Mouse (Mus musculus) ES-Bruce4 (cell line): ENCODE data around the gene Khdc1a. TPM values are rescaled to one million over a fixed set of nuclear protein-coding genes. Genes with fewer than 3 reads are reported as not detected.
"Not testable (repeated sequence)": the region's sequence is repeated elsewhere in the genome, so short reads cannot be mapped to it uniquely, and the experiment has no call there.

ENCODE experiments used
- H3K27ac ChIP-seq: 2 replicates; pipeline ENCODE4 v1.5.1; 2012; ENCODE audit warnings: low read length, inconsistent platforms; ENCODE audit not compliant: insufficient read depth
- H3K27me3 ChIP-seq: 2 replicates; pipeline ENCODE4 v1.6.1; 2012; ENCODE audit warnings: mild to moderate bottlenecking, low read length, inconsistent platforms; ENCODE audit not compliant: control insufficient read depth, poor library complexity, insufficient read depth, severe bottlenecking
- H3K36me3 ChIP-seq: 2 replicates; pipeline ENCODE4 v1.6.1; 2012; ENCODE audit warnings: inconsistent platforms, mild to moderate bottlenecking, low read length, moderate library complexity; ENCODE audit not compliant: control insufficient read depth, poor library complexity, insufficient read depth, severe bottlenecking
- H3K4me1 ChIP-seq: one replicate; pipeline ENCODE4 v1.8.1; 2011; ENCODE audit warnings: low read length; ENCODE audit not compliant: control insufficient read depth, insufficient read depth
- H3K4me3 ChIP-seq: 2 replicates; pipeline ENCODE4 v1.5.1; 2011; ENCODE audit warnings: low read depth, mild to moderate bottlenecking, low read length
- H3K9ac ChIP-seq: 2 replicates; pipeline ENCODE4 v1.6.1; 2012; ENCODE audit warnings: low read depth, mild to moderate bottlenecking, inconsistent platforms; ENCODE audit not compliant: poor library complexity, severe bottlenecking
- H3K9me3 ChIP-seq: replicated peaks from 2 replicates; pipeline ENCODE4 v1.6.1; 2012; ENCODE audit warnings: mild to moderate bottlenecking, low read length, inconsistent platforms; ENCODE audit not compliant: control insufficient read depth, poor library complexity, insufficient read depth, severe bottlenecking
- CTCF ChIP-seq: IDR thresholded peaks from one replicate; pipeline ENCODE4 v1.8.1; 2011; ENCODE audit warnings: low read depth, low read length
- EP300 ChIP-seq: IDR thresholded peaks from 2 replicates; pipeline ENCODE4 v1.6.1; 2011; ENCODE audit warnings: low read depth, low read length; ENCODE audit not compliant: insufficient read depth
- POLR2A ChIP-seq: IDR thresholded peaks from one replicate; pipeline ENCODE4 v1.8.1; 2011; ENCODE audit warnings: low read length; ENCODE audit not compliant: insufficient read depth
- polyA plus RNA-seq: library from polyadenylated mRNA; stranded (reverse); fragments of >200 nt; gene quantifications from 2 replicates; pipeline ENCODE4 v1.2.4, GENCODE M21; 2011; ENCODE audit warnings: low read depth; ENCODE audit not compliant: missing spikeins, insufficient read depth, insufficient read length

Gene Khdc1a
- polyA plus RNA-seq, 1 experiment, result not detected

GRCm38 (mm10) chr1:21344253-21344652 is 5.2 kb upstream of the Khdc1a start:
- no peak overlapping the region for H3K4me3 ChIP-seq
- H3K27ac ChIP-seq, result no peak overlapping the region
- H3K4me1 ChIP-seq, result no peaks in the 10 kb centered on the region
- peaks cover 2% of the 10 kb centered on the region; the same call in 1 of the 2 replicates for H3K9me3 ChIP-seq
- no peaks in the 10 kb centered on the region for H3K36me3 ChIP-seq
- TF ChIP-seq POLR2A (no peak), EP300 (no peak), CTCF (no peak)
- no peaks in the 10 kb centered on the region for H3K27me3 ChIP-seq
- no peak overlapping the region for H3K9ac ChIP-seq

GRCm38 (mm10) chr1:21344752-21345151 is 4.7 kb upstream of the Khdc1a start:
- not testable (repeated sequence) for H3K27me3 ChIP-seq, H3K4me1 ChIP-seq, H3K9me3 ChIP-seq, H3K4me3 ChIP-seq, H3K9ac ChIP-seq, H3K36me3 ChIP-seq, H3K27ac ChIP-seq

GRCm38 (mm10) chr1:21368031-21368430 is 18.6 kb downstream of the Khdc1a start, which contains the start of gene Khdc1c:
Gene Khdc1c, plus strand, starts transcription at chr1:21368331.
- H3K27ac ChIP-seq, H3K4me1 ChIP-seq, H3K9me3 ChIP-seq, H3K4me3 ChIP-seq, H3K9ac ChIP-seq, H3K36me3 ChIP-seq, H3K27me3 ChIP-seq: not testable (repeated sequence)

GRCm38 (mm10) chr1:21383256-21383655 is 33.8 kb downstream of the Khdc1a start, which contains the start of gene Khdc1b:
Gene Khdc1b, plus strand, starts transcription at chr1:21383556.
- Histone ChIP-seq H3K27me3 (no peaks in the 10 kb centered on the region), H3K27ac (no peak within 1 kb of the TSS), H3K4me1 (no peaks in the 10 kb centered on the region), H3K9me3 (0 out of 2 replicates have a peak, but pooled peaks cover 4% of the 10 kb centered on the region), H3K9ac (no peak within 1 kb of the TSS), H3K4me3 (no peak within 1 kb of the TSS), H3K36me3 (no peaks in the 10 kb centered on the region)
- no peak for TF ChIP-seq POLR2A
- TF ChIP-seq EP300, result no peak
- no peak for TF ChIP-seq CTCF

GRCm38 (mm10) chr1:21391138-21391671 is 41.8 kb downstream of the Khdc1a start:
- Histone ChIP-seq H3K36me3 (no peaks in the 10 kb centered on the region), H3K4me1 (no peaks in the 10 kb centered on the region), H3K27me3 (no peaks in the 10 kb centered on the region; the same call in 1 of the 2 replicates), H3K9me3 (no peaks in the 10 kb centered on the region; the same call in 1 of the 2 replicates), H3K9ac (no peak overlapping the region), H3K4me3 (no peak overlapping the region), H3K27ac (no peak overlapping the region)
- no peak for TF ChIP-seq CTCF
- no peak for TF ChIP-seq POLR2A
- TF ChIP-seq EP300, result no peak

Other genes with a start within 250 kb of the Khdc1a start
- gene Tmem14a, start 131.1 kb upstream of the Khdc1a start, polyA plus RNA-seq, result 3.8 and 6.6 TPM in 2 replicates
- gene Gsta3, start 109.1 kb upstream of the Khdc1a start, polyA plus RNA-seq, result 1.5 and 1.7 TPM in 2 replicates
- not detected in 2 replicates for gene Khdc1c, start 18.7 kb downstream of the Khdc1a start, polyA plus RNA-seq
- not detected in 2 replicates for gene Khdc1b, start 33.9 kb downstream of the Khdc1a start, polyA plus RNA-seq